Mouse (Mus musculus) CH12.LX (cell line): ENCODE results near the gene Syn3. TPM values are rescaled to one million over a fixed set of nuclear protein-coding genes. Genes with fewer than 3 reads are reported as not detected.

Experiments
- DNase-seq: peaks from one replicate; pipeline ENCODE4 v3.0.0-alpha.2; 2013; ENCODE audit errors: extremely low read depth
- H3K27ac ChIP-seq: 2 replicates; pipeline ENCODE4 v1.5.1; 2012; ENCODE audit warnings: low read depth, mild to moderate bottlenecking, control low read depth, moderate library complexity; ENCODE audit not compliant: insufficient read depth
- H3K27me3 ChIP-seq: replicated peaks from 2 replicates; pipeline ENCODE3; 2012; ENCODE audit warnings: inconsistent platforms
- H3K36me3 ChIP-seq, 2 experiments: replicated peaks in 1 of 2; 2 replicates each; pipeline versions ENCODE3 to v1.6.1; 2012; ENCODE audit warnings: inconsistent platforms in 1 of 2, low read length in 1 of 2, mild to moderate bottlenecking in 1 of 2, mixed read lengths in 1 of 2, moderate library complexity in 1 of 2; ENCODE audit not compliant: control insufficient read depth in 1 of 2, insufficient read depth in 1 of 2
- H3K4me1 ChIP-seq, 2 experiments: 2 replicates each; pipeline ENCODE4 v1.6.1; 2012; ENCODE audit warnings: inconsistent platforms in 1 of 2, moderate library complexity in 1 of 2; ENCODE audit not compliant: insufficient read depth in 2 of 2, control insufficient read depth in 1 of 2
- H3K4me2 ChIP-seq: 2 replicates; pipeline ENCODE4 v1.6.1; 2012; ENCODE audit warnings: low read depth, mild to moderate bottlenecking, control low read depth; ENCODE audit not compliant: poor library complexity, insufficient read depth, severe bottlenecking
- H3K4me3 ChIP-seq, 3 experiments: fragments of 150-350 bp in 1 of 3; sonication (generic) in 1 of 3; replicated peaks in 1 of 3; 2 replicates each; pipeline versions ENCODE3 to v1.5.1; 2011 to 2012; ENCODE audit warnings: low read depth in 2 of 3, low read length in 2 of 3, mild to moderate bottlenecking in 2 of 3, moderate library complexity in 2 of 3, control low read depth in 1 of 3, improper control_type of control experiment in 1 of 3, inconsistent platforms in 1 of 3, mixed read lengths in 1 of 3; ENCODE audit not compliant: poor library complexity in 1 of 3
- H3K79me2 ChIP-seq: replicated peaks from 2 replicates; pipeline ENCODE4 v1.6.1; 2012; ENCODE audit warnings: mild to moderate bottlenecking, moderate library complexity; ENCODE audit not compliant: control insufficient read depth, poor library complexity, insufficient read depth, severe bottlenecking; ENCODE audit errors: extremely low read depth
- H3K9ac ChIP-seq: 2 replicates; pipeline ENCODE4 v1.6.1; 2012; ENCODE audit warnings: low read depth, mild to moderate bottlenecking, control low read depth, moderate library complexity; ENCODE audit not compliant: insufficient read depth
- H3K9me3 ChIP-seq: replicated peaks from 2 replicates; pipeline ENCODE3; 2012; ENCODE audit warnings: low read length, inconsistent platforms, mixed read lengths
- CHD1 ChIP-seq: IDR thresholded peaks from 2 replicates; pipeline ENCODE4 v1.6.1; 2012; ENCODE audit warnings: low read depth, low read length, improper control_type of control experiment, inconsistent platforms
- CHD2 ChIP-seq: IDR thresholded peaks from 2 replicates; pipeline ENCODE4 v1.6.1; 2011; ENCODE audit warnings: low read length, improper control_type of control experiment
- CTCF ChIP-seq, 2 experiments: IDR thresholded peaks in 1 of 2; conservative IDR thresholded peaks in 1 of 2; 2 replicates each; pipeline ENCODE4 v1.5.1; 2011 to 2012; ENCODE audit warnings: low read depth in 2 of 2, low read length in 2 of 2, improper control_type of control experiment in 1 of 2, inconsistent platforms in 1 of 2, mild to moderate bottlenecking in 1 of 2, moderate library complexity in 1 of 2
- ELF1 ChIP-seq: IDR thresholded peaks from 2 replicates; pipeline ENCODE4 v1.6.1; 2014; ENCODE audit warnings: low read depth, mild to moderate bottlenecking, inconsistent platforms, low read length, improper control_type of control experiment
- EP300 ChIP-seq: IDR thresholded peaks from 2 replicates; pipeline ENCODE4 v1.6.1; 2011; ENCODE audit warnings: low read length, improper control_type of control experiment
- ETS1 ChIP-seq: conservative IDR thresholded peaks from 2 replicates; pipeline ENCODE4 v1.6.1; 2012; ENCODE audit warnings: low read depth, mild to moderate bottlenecking, inconsistent platforms, low read length, improper control_type of control experiment, moderate library complexity
- GABPA ChIP-seq: IDR thresholded peaks from 2 replicates; pipeline ENCODE4 v1.6.1; 2012; ENCODE audit warnings: low read depth, low read length, improper control_type of control experiment, inconsistent platforms; ENCODE audit not compliant: insufficient replicate concordance
- IRF4 ChIP-seq: IDR thresholded peaks from 2 replicates; pipeline ENCODE4 v1.6.1; 2014; ENCODE audit warnings: low read depth, mild to moderate bottlenecking, inconsistent platforms, low read length, improper control_type of control experiment
- JUN ChIP-seq: IDR thresholded peaks from 2 replicates; pipeline ENCODE4 v1.6.1; 2011; ENCODE audit warnings: low read depth, mild to moderate bottlenecking, low read length, improper control_type of control experiment, moderate library complexity; ENCODE audit not compliant: insufficient read depth
- JUND ChIP-seq: conservative IDR thresholded peaks from 2 replicates; pipeline ENCODE4 v1.6.1; 2011; ENCODE audit warnings: low read depth, low read length, improper control_type of control experiment
- KAT2A ChIP-seq: IDR thresholded peaks from 2 replicates; pipeline ENCODE4 v1.6.1; 2012; ENCODE audit warnings: low read length, improper control_type of control experiment, inconsistent platforms; ENCODE audit not compliant: insufficient replicate concordance
- MAFK ChIP-seq: IDR thresholded peaks from 2 replicates; pipeline ENCODE4 v1.6.1; 2011; ENCODE audit warnings: low read length, improper control_type of control experiment; ENCODE audit not compliant: insufficient replicate concordance
- MAZ ChIP-seq: IDR thresholded peaks from 2 replicates; pipeline ENCODE4 v1.6.1; 2012; ENCODE audit warnings: low read depth, mild to moderate bottlenecking, inconsistent platforms, low read length, improper control_type of control experiment, moderate library complexity
- MEF2A ChIP-seq: IDR thresholded peaks from 2 replicates; pipeline ENCODE4 v1.6.1; 2014; ENCODE audit warnings: low read depth, mild to moderate bottlenecking, inconsistent platforms, low read length, improper control_type of control experiment, borderline replicate concordance
- MYC ChIP-seq: IDR thresholded peaks from 2 replicates; pipeline ENCODE4 v1.6.1; 2011; ENCODE audit warnings: low read depth, mild to moderate bottlenecking, improper control_type of control experiment, low read length
- NELFE ChIP-seq: IDR thresholded peaks from 2 replicates; pipeline ENCODE4 v1.6.1; 2011; ENCODE audit warnings: low read depth, low read length, improper control_type of control experiment
- POLR2AphosphoS2 ChIP-seq: IDR thresholded peaks from 2 replicates; pipeline ENCODE4 v1.6.1; 2011; ENCODE audit warnings: low read depth, low read length, improper control_type of control experiment
- RCOR1 ChIP-seq: conservative IDR thresholded peaks from 2 replicates; pipeline ENCODE4 v1.6.1; 2012; ENCODE audit warnings: low read depth, mild to moderate bottlenecking, inconsistent platforms, low read length, improper control_type of control experiment
- SIN3A ChIP-seq: IDR thresholded peaks from 2 replicates; pipeline ENCODE4 v1.6.1; 2012; ENCODE audit warnings: low read length, improper control_type of control experiment, inconsistent platforms
- TCF12 ChIP-seq: IDR thresholded peaks from 2 replicates; pipeline ENCODE4 v1.6.1; 2014; ENCODE audit warnings: low read depth, mild to moderate bottlenecking, inconsistent platforms, low read length, improper control_type of control experiment
- UBTF ChIP-seq: IDR thresholded peaks from 2 replicates; pipeline ENCODE4 v1.6.1; 2012; ENCODE audit warnings: low read depth, mild to moderate bottlenecking, inconsistent platforms, low read length, improper control_type of control experiment, moderate library complexity
- USF2 ChIP-seq: conservative IDR thresholded peaks from 2 replicates; pipeline ENCODE4 v1.6.1; 2011; ENCODE audit warnings: low read depth, low read length, improper control_type of control experiment
- ZNF384 ChIP-seq: IDR thresholded peaks from 2 replicates; pipeline ENCODE4 v1.6.1; 2012; ENCODE audit warnings: low read depth, low read length, improper control_type of control experiment, inconsistent platforms
- dilution Hi-C: fragments of 300-500 bp; cut with MboI; formaldehyde crosslinking; loops from 2 replicates; pipeline ENCODE4 v1.14.3; 2020; ENCODE audit warnings: low sequenced_read_pairs; ENCODE audit not compliant: extremely low pct_unique_long_range_greater_than_20kb, extremely low pct_ligation_motif_present
- in situ Hi-C: fragments of 300-500 bp; cut with MboI; formaldehyde crosslinking; loops from 3 replicates; pipeline ENCODE4 v1.14.3; 2019; ENCODE audit warnings: low sequenced_read_pairs, low pct_ligation_motif_present, low pct_unique_long_range_greater_than_20kb, mixed read lengths
- polyA plus RNA-seq: library from polyadenylated mRNA; unstranded; fragments of >175 nt; gene quantifications from 2 replicates; pipeline ENCODE4 v1.2.1, GENCODE M21; 2012; ENCODE audit warnings: low read depth; ENCODE audit not compliant: insufficient read length
- total RNA-seq, 2 experiments: library from RNA; depleted of rRNA; stranded (reverse); fragments of 300-350 nt in 1 of 2; fragments of >200 nt in 1 of 2; gene quantifications; 2 replicates each; pipeline ENCODE4 v1.2.3; 2012 to 2014

Syn3 gene
- total and polyA plus RNA-seq, 3 experiments, result 2.8 to 8.9 (median 5.6) TPM

DNA sequence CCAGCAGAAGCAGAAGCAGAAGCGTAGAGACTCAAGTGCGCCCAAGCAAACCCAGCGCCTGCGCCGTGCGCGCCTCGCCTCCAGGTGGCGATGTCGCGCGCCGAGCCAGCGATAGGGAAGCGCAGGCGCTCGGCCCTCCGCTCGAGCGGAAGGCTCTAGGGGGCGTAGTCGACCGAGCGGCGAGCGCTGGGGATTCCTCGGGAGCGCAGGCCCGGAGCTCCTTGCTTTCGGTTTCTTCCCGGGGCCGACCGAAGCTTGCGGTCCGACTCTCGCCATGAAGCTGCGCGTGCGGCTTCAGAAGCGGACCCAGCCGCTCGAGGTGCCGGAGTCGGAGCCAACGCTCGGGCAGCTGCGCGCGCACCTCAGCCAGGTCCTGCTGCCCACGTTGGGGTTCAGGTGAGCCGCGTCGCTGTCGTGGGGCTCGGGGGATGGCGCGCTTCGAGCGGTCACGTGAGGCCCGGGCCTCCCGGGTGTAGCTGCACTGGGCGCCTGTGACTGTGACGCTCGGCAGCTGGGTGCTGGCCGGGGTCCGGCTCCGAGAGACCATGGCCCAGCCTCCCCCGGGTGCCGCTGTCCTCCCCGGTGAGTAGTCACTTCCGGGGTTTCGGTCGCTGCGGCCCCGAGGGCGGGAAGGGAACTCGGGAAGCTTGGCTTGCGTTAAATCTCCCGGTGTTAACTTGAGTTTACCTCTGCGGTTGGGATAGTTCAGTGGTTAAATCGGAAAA is 476.8 kb downstream of the Syn3 start, which contains the start of gene Fbxo7 (continued):
- TF ChIP-seq GABPA (no peak), JUN (no peak), KAT2A (no peak), USF2 (peak; percentile 41; the same call in 1 of the 2 replicates), POLR2AphosphoS2 (no peak), MEF2A (peak; percentile 36; the same call in 1 of the 2 replicates), MAZ (no peak), SIN3A (peak; percentile 88), CHD2 (no peak), NELFE (peak; percentile 74), CHD1 (0 out of 2 replicates have a peak, but pooled peaks have one; percentile 60), MAFK (no peak), UBTF (peak; percentile 42), ZNF384 (no peak)

DNA sequence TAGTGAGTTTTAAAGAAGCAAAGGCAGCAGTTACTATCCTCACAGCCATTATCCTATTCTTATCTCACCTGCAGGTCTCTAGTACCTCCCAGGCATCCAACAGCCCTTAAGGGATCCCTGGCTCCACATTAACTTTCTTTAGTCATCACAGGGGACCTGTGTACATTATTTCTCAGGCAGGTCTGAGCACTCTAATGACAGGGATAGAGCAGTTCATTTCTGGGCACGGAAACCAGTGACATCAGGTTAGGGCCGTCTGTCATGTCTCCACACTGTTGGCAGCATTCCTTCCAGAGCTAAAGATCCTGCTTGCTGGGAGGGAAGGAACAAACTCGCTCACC is 477.3 kb downstream of the Syn3 start:
- in situ Hi-C loops (no loop called here), dilution Hi-C loops (no loop called here)
- H3K9me3 ChIP-seq, result no peaks in the 10 kb centered on the region
- peaks cover 0 to 26% of the 10 kb centered on the region in 2 experiments; a peak in 2 of 4 replicates for H3K4me1 ChIP-seq
- H3K27ac ChIP-seq, result no peak overlapping the region
- peak overlapping the region; percentile 60 for H3K4me2 ChIP-seq
- H3K4me3 ChIP-seq, result peak overlapping the region; percentile 15 to 93 (median 31)
- H3K79me2 ChIP-seq, result peaks cover 1% of the 10 kb centered on the region; the same call in 1 of the 2 replicates
- peak overlapping the region; percentile 28; the same call in 1 of the 2 replicates for H3K9ac ChIP-seq
- TF ChIP-seq MEF2A (no peak), EP300 (no peak), NELFE (no peak), CTCF (conservative IDR thresholded peaks at IDR 0.05 in 1 of 2, IDR thresholded peaks at IDR 0.05 in 1 of 2; ENCODE audit: low read depth in 2 of 2, low read length in 2 of 2) (no peak), MYC (no peak), TCF12 (no peak), ELF1 (no peak), CHD2 (no peak), JUND (no peak), KAT2A (no peak), ETS1 (no peak), RCOR1 (no peak), CHD1 (no peak), IRF4 (no peak)
- no peak for DNase-seq
- peaks cover 0 to 16% of the 10 kb centered on the region in 2 experiments for H3K36me3 ChIP-seq
- H3K27me3 ChIP-seq, result no peaks in the 10 kb centered on the region
